ENCODE assay signal across 10 mouse cellular contexts in genomic region chr6:129095166-129095565, GRCm38 (mm10). TPM values are rescaled to one million over a fixed set of nuclear protein-coding genes. Genes with fewer than 3 reads are reported as not detected.
A peak's percentile ranks its signal among the peaks of the same experiment; 100 is the strongest.
DNase-seq lines count a peak whose midpoint lies in the region; ATAC-seq lines count a peak whose summit lies in the region.
"Had no signal": no experiment of that assay in that cellular context is flagged by ENCODE, and none has a peak within 500 bp of the region (broad histone marks: within the 10 kb centered on the region; RNA-seq: fewer than 3 reads in every experiment).

No protein-coding gene starts in this region.

- H3K4me2 ChIP-seq in forebrain, embryonic 16.5 days (ENCODE audit: low read length): no peak overlapping the region
- no peak overlapping the region for H3K4me2 ChIP-seq in midbrain, embryonic 14.5 days (ENCODE audit: low read length)
- H3K4me2 ChIP-seq: liver, embryonic 15.5 days had no signal

- ATAC-seq in forebrain, embryonic 16.5 days: peak; percentile 66; the same call in 1 of the 2 replicates
- ATAC-seq in midbrain, embryonic 14.5 days (ENCODE audit: low FRiP score, low TSS enrichment): no peak

- DNase-seq in heart, adult 8-10 months (ENCODE audit: low spot score): peak; percentile 73
- DNase-seq in heart, embryonic 10.5 days (ENCODE audit: low spot score): no peak
- DNase-seq in 416B (ENCODE audit: low read depth): peak; percentile 71
- peak; percentile 24 for DNase-seq in MEL-GATA-1-ER (ENCODE audit: extremely low read depth, low read depth)
- DNase-seq in kidney, postnatal 10 days: peak; percentile 38
- peak; percentile 63 for DNase-seq in midbrain, embryonic 14.5 days
- DNase-seq in right cerebral cortex, postnatal 25 days: no peak

- no peaks in the 10 kb centered on the region for H3K9me3 ChIP-seq in heart, embryonic 10.5 days
- H3K9me3 ChIP-seq in forebrain, embryonic 16.5 days (ENCODE audit: control insufficient read depth, low read length): no peaks in the 10 kb centered on the region
- H3K9me3 ChIP-seq in midbrain, embryonic 14.5 days (ENCODE audit: control insufficient read depth, low read length): no peaks in the 10 kb centered on the region
- H3K9me3 ChIP-seq: liver, embryonic 15.5 days had no signal

- H3K9ac ChIP-seq in forebrain, embryonic 16.5 days (replicated peaks; ENCODE audit: low read depth, low read length): no peak overlapping the region
- no peak overlapping the region for H3K9ac ChIP-seq in midbrain, embryonic 14.5 days (replicated peaks; ENCODE audit: low read length)
- H3K9ac ChIP-seq: liver, embryonic 15.5 days had no signal

- H3K27me3 ChIP-seq in heart, embryonic 10.5 days (ENCODE audit: insufficient read depth, poor library complexity, severe bottlenecking): no peaks in the 10 kb centered on the region
- no peaks in the 10 kb centered on the region for H3K27me3 ChIP-seq in forebrain, embryonic 16.5 days (replicated peaks; ENCODE audit: control insufficient read depth, insufficient read depth, low read length)
- H3K27me3 ChIP-seq in midbrain, embryonic 14.5 days (ENCODE audit: control insufficient read depth, insufficient read depth, low read length): no peaks in the 10 kb centered on the region
- H3K27me3 ChIP-seq: liver, embryonic 15.5 days had no signal

- no peaks in the 10 kb centered on the region for H3K4me1 ChIP-seq in heart, embryonic 10.5 days
- no peaks in the 10 kb centered on the region for H3K4me1 ChIP-seq in forebrain, embryonic 16.5 days (replicated peaks; ENCODE audit: control insufficient read depth, insufficient read depth, low read length)
- H3K4me1 ChIP-seq in midbrain, embryonic 14.5 days (ENCODE audit: control insufficient read depth, insufficient read depth, low read length): no peaks in the 10 kb centered on the region

- H3K36me3 ChIP-seq in heart, embryonic 10.5 days: no peaks in the 10 kb centered on the region
- no peaks in the 10 kb centered on the region for H3K36me3 ChIP-seq in forebrain, embryonic 16.5 days (ENCODE audit: control insufficient read depth, insufficient read depth)
- H3K36me3 ChIP-seq in midbrain, embryonic 14.5 days (ENCODE audit: control insufficient read depth, insufficient read depth, low read length): no peaks in the 10 kb centered on the region

- H3K27ac ChIP-seq in heart, embryonic 10.5 days: no peak overlapping the region
- H3K27ac ChIP-seq in forebrain, embryonic 16.5 days (ENCODE audit: low read length): no peak overlapping the region
- H3K27ac ChIP-seq in midbrain, embryonic 14.5 days (replicated peaks; ENCODE audit: low read depth, low read length): no peak overlapping the region
- H3K27ac ChIP-seq: liver, embryonic 15.5 days had no signal

- H3K4me3 ChIP-seq in heart, embryonic 10.5 days: no peak overlapping the region
- no peak overlapping the region for H3K4me3 ChIP-seq in forebrain, embryonic 16.5 days (replicated peaks; ENCODE audit: low read length)
- no peak overlapping the region for H3K4me3 ChIP-seq in midbrain, embryonic 14.5 days (replicated peaks; ENCODE audit: low read depth, low read length)
- H3K4me3 ChIP-seq: liver, embryonic 15.5 days had no signal

RNA-seq across cellular contexts. Expression of gene Clec2e, which starts 5.5 kb away (rescaled TPM):
- total RNA-seq in heart, adult 8-10 months (2022): under 1 TPM in 1 of 4 experiments, not detected in 3; 0.47 TPM
- polyA plus RNA-seq in heart, embryonic 10.5 days (2016; fragmentation: Nextera tagmentation; extraction: Ambion mirVana): not detected in 2 replicates
- not detected in 2 replicates for polyA plus RNA-seq in forebrain, embryonic 16.5 days (2015; fragmentation: Nextera tagmentation; extraction: Ambion mirVana)
- not detected in 2 replicates for polyA plus RNA-seq in midbrain, embryonic 14.5 days (2014; fragmentation: Nextera tagmentation; extraction: Ambion mirVana)
- polyA plus RNA-seq: cerebellum, adult 2 months; liver, embryonic 15.5 days had no signal

RNA-seq across cellular contexts. Expression of gene Klrb1f, which starts 49.5 kb away (rescaled TPM):
- under 1 TPM in 3 of 4 experiments, not detected in 1; 0.16 to 0.25 (median 0.19) TPM for total RNA-seq in heart, adult 8-10 months (2022)
- not detected in 2 replicates for polyA plus RNA-seq in heart, embryonic 10.5 days (2016; fragmentation: Nextera tagmentation; extraction: Ambion mirVana)
- 0.26 and 0.29 TPM in 2 replicates for polyA plus RNA-seq in forebrain, embryonic 16.5 days (2015; fragmentation: Nextera tagmentation; extraction: Ambion mirVana)
- 0.41 and 1.2 TPM in 2 replicates for polyA plus RNA-seq in midbrain, embryonic 14.5 days (2014; fragmentation: Nextera tagmentation; extraction: Ambion mirVana)
- polyA plus RNA-seq: cerebellum, adult 2 months had no signal

Comparison
In these comparisons a context has a peak if more than half of its experiments do, and no peak if none do; other contexts are left out.
1. DNase-seq: peak in heart, adult 8-10 months (single experiment), 416B (single experiment), MEL-GATA-1-ER (single experiment), kidney, postnatal 10 days (single experiment) and midbrain, embryonic 14.5 days (single experiment); none in heart, embryonic 10.5 days (single experiment) and right cerebral cortex, postnatal 25 days (single experiment).